Mouse (Mus musculus): ENCODE data around the gene Tap2. TPM values are rescaled to one million over a fixed set of nuclear protein-coding genes. Genes with fewer than 3 reads are reported as not detected.
"Not testable (repeated sequence)": the region's sequence is repeated elsewhere in the genome, so short reads cannot be mapped to it uniquely, and the experiment has no call there.

The Tap2 gene
- total RNA-seq, 1 experiment from 2014 or later: 96.6 TPM

- no peak for ATAC-seq (replicated peaks; ENCODE audit: insufficient number of reproducible peaks, low FRiP score, low TSS enrichment, poor library complexity, severe bottlenecking)
Observed at GRCm38 (mm10) chr17:34207866-34208265, 4.5 kb downstream of the Tap2 start.

DNA sequence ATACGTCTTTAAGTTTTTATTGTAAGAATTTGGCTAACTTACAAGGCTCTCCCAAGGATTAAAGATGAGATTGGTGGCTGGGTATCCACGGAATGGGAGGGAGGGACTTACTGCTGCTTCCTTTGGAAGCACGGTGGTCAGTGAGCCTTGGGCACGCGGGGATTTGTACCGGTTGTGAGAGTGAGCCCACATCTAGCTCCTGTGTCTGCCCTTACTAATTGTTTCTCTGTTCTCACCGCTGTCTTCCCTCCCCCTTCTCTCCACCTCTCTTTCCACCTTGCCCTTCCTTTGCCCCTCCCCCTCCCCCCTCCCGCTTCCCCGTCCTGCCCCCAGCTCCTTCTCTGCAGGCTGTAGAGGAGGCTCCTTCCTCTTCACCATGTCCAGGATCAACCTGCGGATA lies 5.1 kb downstream of the Tap2 start:
- ATAC-seq (replicated peaks; ENCODE audit: insufficient number of reproducible peaks, low FRiP score, low TSS enrichment, poor library complexity, severe bottlenecking): no peak

GRCm38 (mm10) chr17:34209680-34210079 lies 6.4 kb downstream of the Tap2 start:
- ATAC-seq (replicated peaks; ENCODE audit: insufficient number of reproducible peaks, low FRiP score, low TSS enrichment, poor library complexity, severe bottlenecking): no peak

DNA sequence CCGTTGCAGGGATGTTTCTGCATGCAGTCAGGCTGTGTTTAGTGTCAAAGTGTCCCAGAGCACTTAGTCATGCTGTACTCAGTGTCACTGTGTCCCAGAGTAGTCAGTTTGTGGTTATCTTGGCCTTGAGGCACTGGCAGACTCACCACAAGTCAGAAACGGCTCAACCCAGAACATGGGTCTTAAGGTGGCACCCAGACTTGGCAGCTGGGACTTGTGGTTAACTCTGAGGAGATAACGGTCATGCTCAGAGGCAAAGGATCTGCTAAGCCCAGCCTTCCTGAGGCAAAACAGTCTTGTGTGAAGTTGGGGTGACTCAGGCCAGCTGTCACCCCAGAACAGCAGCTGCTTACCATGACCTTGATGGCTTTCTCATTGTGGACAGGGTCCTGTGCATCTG lies 7.3 kb downstream of the Tap2 start:
- ATAC-seq (replicated peaks; ENCODE audit: insufficient number of reproducible peaks, low FRiP score, low TSS enrichment, poor library complexity, severe bottlenecking): peak; percentile 22; the same call in 1 of the 2 replicates

GRCm38 (mm10) chr17:34211746-34212365 lies 8.5 kb downstream of the Tap2 start:
- ATAC-seq (replicated peaks; ENCODE audit: insufficient number of reproducible peaks, low FRiP score, low TSS enrichment, poor library complexity, severe bottlenecking): no peak

DNA sequence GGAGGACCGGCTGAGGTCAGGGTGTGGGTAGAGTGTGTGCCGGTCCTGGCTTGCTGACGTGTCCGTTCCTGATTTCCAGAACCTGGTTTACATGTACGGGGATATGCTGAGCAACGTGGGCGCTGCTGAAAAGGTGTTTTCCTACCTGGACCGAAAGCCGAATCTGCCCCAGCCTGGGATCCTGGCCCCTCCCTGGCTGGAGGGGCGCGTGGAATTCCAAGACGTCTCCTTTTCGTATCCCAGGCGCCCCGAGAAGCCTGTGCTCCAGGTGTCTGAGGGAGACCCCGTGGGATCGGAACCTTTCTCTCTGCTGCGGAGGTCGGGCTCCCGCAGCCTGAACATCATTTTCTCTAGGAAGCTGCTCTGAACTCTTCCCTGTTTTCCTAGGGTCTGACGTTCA lies 10.6 kb downstream of the Tap2 start:
- no peak for ATAC-seq (replicated peaks; ENCODE audit: insufficient number of reproducible peaks, low FRiP score, low TSS enrichment, poor library complexity, severe bottlenecking)

- no peak for ATAC-seq (replicated peaks; ENCODE audit: insufficient number of reproducible peaks, low FRiP score, low TSS enrichment, poor library complexity, severe bottlenecking)
Observed at GRCm38 (mm10) chr17:34215176-34215575, 11.8 kb downstream of the Tap2 start.

- ATAC-seq (replicated peaks; ENCODE audit: insufficient number of reproducible peaks, low FRiP score, low TSS enrichment, poor library complexity, severe bottlenecking): 0 out of 2 replicates have a peak, but pooled peaks have one; percentile 27
Observed at GRCm38 (mm10) chr17:34217216-34217928, 14.0 kb downstream of the Tap2 start.

GRCm38 (mm10) chr17:34217986-34218385 lies 14.7 kb downstream of the Tap2 start:
- ATAC-seq (replicated peaks; ENCODE audit: insufficient number of reproducible peaks, low FRiP score, low TSS enrichment, poor library complexity, severe bottlenecking): no peak

DNA sequence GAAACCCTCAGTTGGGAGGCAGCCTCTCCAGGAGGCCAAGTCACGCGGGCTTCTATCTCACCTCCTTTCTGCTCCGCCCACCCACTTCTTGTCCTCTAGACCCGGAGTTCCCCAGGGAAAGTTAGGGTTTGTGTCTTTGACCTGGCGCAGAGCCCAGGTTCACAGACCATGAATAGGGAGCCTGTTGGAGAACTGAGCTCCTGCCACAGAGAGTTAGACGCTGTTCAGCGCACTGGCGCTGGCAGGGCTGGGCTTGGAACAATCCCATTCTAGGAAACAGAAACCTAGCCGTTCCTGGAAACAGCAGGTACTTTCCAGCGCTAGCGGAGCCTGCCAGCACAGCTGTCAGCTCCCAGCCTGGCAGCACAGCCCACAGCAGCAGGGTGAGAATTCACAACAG lies 15.3 kb downstream of the Tap2 start:
- ATAC-seq (replicated peaks; ENCODE audit: insufficient number of reproducible peaks, low FRiP score, low TSS enrichment, poor library complexity, severe bottlenecking): no peak

DNA sequence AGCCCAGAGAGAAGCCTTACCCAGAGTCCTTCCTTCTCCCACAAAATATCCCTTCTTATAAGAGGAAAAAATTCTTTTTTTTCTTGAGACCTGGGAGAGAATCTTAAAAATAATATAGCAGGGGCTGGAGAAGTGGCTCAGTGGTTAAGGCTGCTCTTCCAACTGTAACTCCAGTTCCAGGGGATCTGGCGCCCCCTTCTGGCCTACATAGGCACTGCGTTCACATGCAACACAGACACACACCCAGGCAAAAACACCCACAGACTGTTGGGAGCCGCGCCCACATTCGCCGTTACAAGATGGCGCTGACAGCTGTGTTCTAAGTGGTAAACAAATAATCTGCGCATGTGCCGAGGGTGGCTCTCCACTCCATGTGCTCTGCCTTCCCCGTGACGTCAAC lies 15.8 kb downstream of the Tap2 start:
- ATAC-seq (replicated peaks; ENCODE audit: insufficient number of reproducible peaks, low FRiP score, low TSS enrichment, poor library complexity, severe bottlenecking): 0 out of 2 replicates have a peak, but pooled peaks have one; percentile 61

DNA sequence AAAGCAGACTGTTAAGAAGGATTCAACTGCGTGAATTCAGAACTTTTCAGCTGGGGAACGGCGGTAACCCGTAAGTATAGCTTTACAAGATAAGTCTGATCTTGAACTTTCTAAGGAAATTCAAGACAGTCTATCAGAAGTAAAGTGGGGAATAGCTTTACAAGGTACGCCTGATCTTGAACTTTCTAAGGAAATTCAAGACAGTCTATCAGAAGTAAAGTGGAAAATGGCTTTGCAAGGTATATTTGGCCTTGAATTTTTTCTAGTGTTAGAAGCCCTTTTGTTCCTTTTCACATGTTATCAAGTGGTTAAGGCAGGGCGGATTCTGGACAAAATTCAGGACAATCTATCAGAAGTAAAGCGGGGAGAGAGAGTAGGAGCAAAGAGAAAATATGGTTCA lies 16.5 kb downstream of the Tap2 start:
- not testable (repeated sequence) for ATAC-seq (replicated peaks; ENCODE audit: insufficient number of reproducible peaks, low FRiP score, low TSS enrichment, poor library complexity, severe bottlenecking)

- ATAC-seq (replicated peaks; ENCODE audit: insufficient number of reproducible peaks, low FRiP score, low TSS enrichment, poor library complexity, severe bottlenecking): not testable (repeated sequence)
Observed at GRCm38 (mm10) chr17:34220401-34220800, 17.1 kb downstream of the Tap2 start.

GRCm38 (mm10) chr17:34224816-34225215 lies 21.5 kb downstream of the Tap2 start:
- no peak for ATAC-seq (replicated peaks; ENCODE audit: insufficient number of reproducible peaks, low FRiP score, low TSS enrichment, poor library complexity, severe bottlenecking)

DNA sequence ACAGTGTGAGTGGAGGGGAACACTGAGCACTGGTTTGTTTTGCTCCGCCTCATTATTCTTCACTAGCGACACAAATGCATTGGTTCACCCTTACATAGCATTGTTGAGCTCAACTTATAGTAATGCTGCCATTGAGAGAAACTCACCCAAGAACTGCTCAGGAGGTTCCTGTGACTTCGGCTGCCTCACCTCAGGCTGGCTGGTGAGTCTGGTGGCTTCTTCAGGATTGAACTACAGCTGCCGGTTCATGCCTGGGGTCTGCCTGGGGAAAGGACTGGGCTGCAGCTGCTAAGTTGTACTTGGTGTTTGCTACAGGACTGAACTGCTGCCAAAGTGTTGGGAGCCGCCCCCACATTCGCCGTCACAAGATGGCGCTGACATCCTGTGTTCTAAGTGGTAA lies 22.1 kb downstream of the Tap2 start:
- ATAC-seq (replicated peaks; ENCODE audit: insufficient number of reproducible peaks, low FRiP score, low TSS enrichment, poor library complexity, severe bottlenecking): no peak

GRCm38 (mm10) chr17:34225911-34226310 lies 22.6 kb downstream of the Tap2 start:
- ATAC-seq (replicated peaks; ENCODE audit: insufficient number of reproducible peaks, low FRiP score, low TSS enrichment, poor library complexity, severe bottlenecking): not testable (repeated sequence)

DNA sequence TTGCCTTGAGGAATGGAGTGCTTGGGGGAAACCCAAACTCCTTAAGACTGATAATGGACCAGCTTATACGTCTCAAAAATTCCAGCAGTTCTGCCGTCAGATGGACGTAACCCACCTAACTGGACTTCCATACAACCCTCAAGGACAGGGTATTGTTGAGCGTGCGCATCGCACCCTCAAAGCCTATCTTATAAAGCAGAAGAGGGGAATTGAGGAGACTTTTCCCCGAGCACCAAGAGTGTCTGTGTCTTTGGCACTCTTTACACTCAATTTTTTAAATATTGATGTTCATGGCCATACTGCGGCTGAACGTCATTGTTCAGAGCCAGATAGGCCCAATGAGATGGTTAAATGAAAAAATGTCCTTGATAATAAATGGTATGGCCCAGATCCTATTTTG lies 27.6 kb downstream of the Tap2 start:
- not testable (repeated sequence) for ATAC-seq (replicated peaks; ENCODE audit: insufficient number of reproducible peaks, low FRiP score, low TSS enrichment, poor library complexity, severe bottlenecking)

DNA sequence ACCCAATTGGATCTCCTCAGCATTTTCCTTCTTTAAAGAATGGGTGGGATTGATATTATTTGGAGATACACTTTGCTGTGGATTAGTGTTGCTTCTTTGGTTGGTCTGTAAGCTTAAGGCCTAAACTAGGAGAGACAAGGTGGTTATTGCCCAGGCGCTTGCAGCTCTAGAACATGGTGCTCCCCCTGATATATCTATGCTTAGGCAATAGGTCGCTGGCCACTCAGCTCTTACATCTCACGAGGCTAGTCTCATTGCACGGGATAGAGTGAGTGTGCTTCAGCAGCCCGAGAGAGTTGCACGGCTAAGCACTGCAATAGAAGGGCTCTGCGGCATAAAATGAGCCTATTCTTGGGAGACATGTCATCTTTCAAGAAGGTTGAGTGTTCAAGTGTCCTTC lies 28.7 kb downstream of the Tap2 start:
- not testable (repeated sequence) for ATAC-seq (replicated peaks; ENCODE audit: insufficient number of reproducible peaks, low FRiP score, low TSS enrichment, poor library complexity, severe bottlenecking)

GRCm38 (mm10) chr17:34234926-34235325 lies 31.6 kb downstream of the Tap2 start:
- ATAC-seq (replicated peaks; ENCODE audit: insufficient number of reproducible peaks, low FRiP score, low TSS enrichment, poor library complexity, severe bottlenecking): peak; percentile 93

DNA sequence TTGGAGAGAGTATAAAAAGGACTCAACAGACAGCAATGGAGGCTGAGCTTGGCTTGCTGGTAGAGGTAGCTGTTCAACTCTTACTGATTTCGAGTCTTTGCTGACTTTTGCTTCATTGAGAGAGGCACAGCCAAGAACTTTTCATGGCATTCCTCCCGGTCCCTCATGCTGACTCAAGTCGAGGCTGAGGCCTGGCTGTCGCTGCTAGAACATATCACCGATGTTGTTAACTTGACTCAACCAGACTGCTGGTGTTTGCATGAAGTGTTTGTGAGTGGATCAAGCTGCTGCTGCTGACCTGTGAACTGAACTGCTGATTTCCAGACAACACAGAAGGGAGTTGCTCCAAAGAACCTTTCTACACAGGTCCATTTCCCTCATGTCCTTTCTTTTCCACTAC lies 33.4 kb downstream of the Tap2 start:
- ATAC-seq (replicated peaks; ENCODE audit: insufficient number of reproducible peaks, low FRiP score, low TSS enrichment, poor library complexity, severe bottlenecking): no peak

Data from monocyte, adult 5-6 weeks (primary cell).